Mouse (Mus musculus): ENCODE data around the gene Heatr6. TPM values are rescaled to one million over a fixed set of nuclear protein-coding genes. Genes with fewer than 3 reads are reported as not detected.
A peak's percentile ranks its signal among the peaks of the same experiment; 100 is the strongest.

Heatr6 gene
- polyA plus RNA-seq, 1 experiment from 2014 or later = 18.5 TPM

- Histone ChIP-seq H3K27me3 (ENCODE audit: control insufficient read depth, insufficient read depth, low read length) (no peaks in the 10 kb centered on the region), H3K4me2 (ENCODE audit: low read depth, low read length) (no peak overlapping the region), H3K27ac (ENCODE audit: low read length) (no peak overlapping the region), H3K36me3 (ENCODE audit: control insufficient read depth, insufficient read depth, low read length) (no peaks in the 10 kb centered on the region), H3K4me1 (ENCODE audit: control insufficient read depth, insufficient read depth, low read length) (no peaks in the 10 kb centered on the region), H3K9ac (ENCODE audit: low read length) (no peak overlapping the region), H3K9me3 (replicated peaks; ENCODE audit: control insufficient read depth, low read length) (no peaks in the 10 kb centered on the region), H3K4me3 (replicated peaks; ENCODE audit: low read length) (no peak overlapping the region)
- 73% methylated on average over 3 of the region's 3 CpGs for WGBS
- ATAC-seq (ENCODE audit: insufficient read depth, low FRiP score) = no peak
Observed at GRCm38 (mm10) chr11:83743525-83743924, 10.0 kb upstream of the Heatr6 start.

- H3K4me3 ChIP-seq (replicated peaks; ENCODE audit: low read length) = no peak overlapping the region
- no peak overlapping the region for H3K4me2 ChIP-seq (ENCODE audit: low read depth, low read length)
- H3K36me3 ChIP-seq (ENCODE audit: control insufficient read depth, insufficient read depth, low read length) = no peaks in the 10 kb centered on the region
- no peaks in the 10 kb centered on the region for H3K4me1 ChIP-seq (ENCODE audit: control insufficient read depth, insufficient read depth, low read length)
- no peak overlapping the region for H3K27ac ChIP-seq (ENCODE audit: low read length)
- no peaks in the 10 kb centered on the region for H3K27me3 ChIP-seq (ENCODE audit: control insufficient read depth, insufficient read depth, low read length)
- H3K9ac ChIP-seq (ENCODE audit: low read length) = no peak overlapping the region
- 53% methylated on average over 4 of the region's 4 CpGs for WGBS
- no peaks in the 10 kb centered on the region for H3K9me3 ChIP-seq (replicated peaks; ENCODE audit: control insufficient read depth, low read length)
- ATAC-seq (ENCODE audit: insufficient read depth, low FRiP score) = no peak
Observed at GRCm38 (mm10) chr11:83746152-83746551, 7.3 kb upstream of the Heatr6 start.

GRCm38 (mm10) chr11:83746681-83747080 is 6.8 kb upstream of the Heatr6 start, which contains the start of gene Wfdc21:
Gene Wfdc21, plus strand, starts transcription at chr11:83746940.
- WGBS = 72% methylated on average over 5 of the region's 5 CpGs

GRCm38 (mm10) chr11:83747376-83748265 is 5.9 kb upstream of the Heatr6 start:
- no peak overlapping the region for H3K9ac ChIP-seq (ENCODE audit: low read length)
- H3K27me3 ChIP-seq (ENCODE audit: control insufficient read depth, insufficient read depth, low read length) = 0 out of 2 replicates have a peak, but pooled peaks cover 5% of the 10 kb centered on the region
- H3K4me3 ChIP-seq (replicated peaks; ENCODE audit: low read length) = no peak overlapping the region
- H3K4me2 ChIP-seq (ENCODE audit: low read depth, low read length) = no peak overlapping the region
- 68% methylated on average over 6 of the region's 6 CpGs for WGBS
- no peaks in the 10 kb centered on the region for H3K9me3 ChIP-seq (replicated peaks; ENCODE audit: control insufficient read depth, low read length)
- ATAC-seq (ENCODE audit: insufficient read depth, low FRiP score) = no peak
- no peaks in the 10 kb centered on the region for H3K36me3 ChIP-seq (ENCODE audit: control insufficient read depth, insufficient read depth, low read length)
- no peaks in the 10 kb centered on the region for H3K4me1 ChIP-seq (ENCODE audit: control insufficient read depth, insufficient read depth, low read length)
- no peak overlapping the region for H3K27ac ChIP-seq (ENCODE audit: low read length)

More at GRCm38 (mm10) chr11:83746681-83747080, 6.8 kb upstream of the Heatr6 start, which contains the start of gene Wfdc21:
- H3K27me3 ChIP-seq (ENCODE audit: control insufficient read depth, insufficient read depth, low read length) = no peaks in the 10 kb centered on the region
- no peak for ATAC-seq (ENCODE audit: insufficient read depth, low FRiP score)
- no peak within 1 kb of the TSS for H3K9ac ChIP-seq (ENCODE audit: low read length)
- H3K36me3 ChIP-seq (ENCODE audit: control insufficient read depth, insufficient read depth, low read length) = no peaks in the 10 kb centered on the region
- H3K27ac ChIP-seq (ENCODE audit: low read length) = no peak within 1 kb of the TSS
- no peak within 1 kb of the TSS for H3K4me2 ChIP-seq (ENCODE audit: low read depth, low read length)
- no peaks in the 10 kb centered on the region for H3K4me1 ChIP-seq (ENCODE audit: control insufficient read depth, insufficient read depth, low read length)
- no peaks in the 10 kb centered on the region for H3K9me3 ChIP-seq (replicated peaks; ENCODE audit: control insufficient read depth, low read length)
- H3K4me3 ChIP-seq (replicated peaks; ENCODE audit: low read length) = no peak within 1 kb of the TSS

- peak overlapping the region; percentile 76 for H3K4me3 ChIP-seq (replicated peaks; ENCODE audit: low read length)
- WGBS = 4% methylated on average over 8 of the region's 8 CpGs
- H3K27me3 ChIP-seq (ENCODE audit: control insufficient read depth, insufficient read depth, low read length) = 0 out of 2 replicates have a peak, but pooled peaks cover 5% of the 10 kb centered on the region
- peak overlapping the region; percentile 87 for H3K9ac ChIP-seq (ENCODE audit: low read length)
- ATAC-seq (ENCODE audit: insufficient read depth, low FRiP score) = no peak
- H3K4me1 ChIP-seq (ENCODE audit: control insufficient read depth, insufficient read depth, low read length) = peaks cover 10% of the 10 kb centered on the region
- H3K27ac ChIP-seq (ENCODE audit: low read length) = peak overlapping the region; percentile 69
- H3K4me2 ChIP-seq (ENCODE audit: low read depth, low read length) = peak overlapping the region; percentile 66
- H3K9me3 ChIP-seq (replicated peaks; ENCODE audit: control insufficient read depth, low read length) = no peaks in the 10 kb centered on the region
- H3K36me3 ChIP-seq (ENCODE audit: control insufficient read depth, insufficient read depth, low read length) = peaks cover 15% of the 10 kb centered on the region
Observed at GRCm38 (mm10) chr11:83754227-83754626, 731 bp downstream of the Heatr6 start.

- H3K9me3 ChIP-seq (replicated peaks; ENCODE audit: control insufficient read depth, low read length) = no peaks in the 10 kb centered on the region
- no peak overlapping the region for H3K27ac ChIP-seq (ENCODE audit: low read length)
- no peaks in the 10 kb centered on the region for H3K27me3 ChIP-seq (ENCODE audit: control insufficient read depth, insufficient read depth, low read length)
- H3K36me3 ChIP-seq (ENCODE audit: control insufficient read depth, insufficient read depth, low read length) = peaks cover 39% of the 10 kb centered on the region
- no peak overlapping the region for H3K4me3 ChIP-seq (replicated peaks; ENCODE audit: low read length)
- WGBS = 91% methylated on average over 9 of the region's 9 CpGs
- no peak for ATAC-seq (ENCODE audit: insufficient read depth, low FRiP score)
- no peak overlapping the region for H3K4me2 ChIP-seq (ENCODE audit: low read depth, low read length)
- no peaks in the 10 kb centered on the region for H3K4me1 ChIP-seq (ENCODE audit: control insufficient read depth, insufficient read depth, low read length)
- no peak overlapping the region for H3K9ac ChIP-seq (ENCODE audit: low read length)
Observed at GRCm38 (mm10) chr11:83767306-83767705, 13.8 kb downstream of the Heatr6 start.

- Histone ChIP-seq H3K9ac (ENCODE audit: low read length) (no peak overlapping the region), H3K36me3 (ENCODE audit: control insufficient read depth, insufficient read depth, low read length) (peaks cover 26% of the 10 kb centered on the region), H3K9me3 (replicated peaks; ENCODE audit: control insufficient read depth, low read length) (no peaks in the 10 kb centered on the region), H3K27me3 (ENCODE audit: control insufficient read depth, insufficient read depth, low read length) (no peaks in the 10 kb centered on the region), H3K4me1 (ENCODE audit: control insufficient read depth, insufficient read depth, low read length) (no peaks in the 10 kb centered on the region), H3K4me3 (replicated peaks; ENCODE audit: low read length) (no peak overlapping the region), H3K27ac (ENCODE audit: low read length) (no peak overlapping the region), H3K4me2 (ENCODE audit: low read depth, low read length) (no peak overlapping the region)
- ATAC-seq (ENCODE audit: insufficient read depth, low FRiP score) = no peak
- 92% methylated on average over 4 of the region's 4 CpGs for WGBS
Observed at GRCm38 (mm10) chr11:83768976-83769375, 15.5 kb downstream of the Heatr6 start.

- Histone ChIP-seq H3K36me3 (ENCODE audit: control insufficient read depth, insufficient read depth, low read length) (peaks cover 32% of the 10 kb centered on the region), H3K4me2 (ENCODE audit: low read depth, low read length) (no peak overlapping the region), H3K4me1 (ENCODE audit: control insufficient read depth, insufficient read depth, low read length) (no peaks in the 10 kb centered on the region), H3K9ac (ENCODE audit: low read length) (no peak overlapping the region), H3K27ac (ENCODE audit: low read length) (no peak overlapping the region), H3K9me3 (replicated peaks; ENCODE audit: control insufficient read depth, low read length) (no peaks in the 10 kb centered on the region), H3K27me3 (ENCODE audit: control insufficient read depth, insufficient read depth, low read length) (no peaks in the 10 kb centered on the region), H3K4me3 (replicated peaks; ENCODE audit: low read length) (no peak overlapping the region)
- no peak for ATAC-seq (ENCODE audit: insufficient read depth, low FRiP score)
- WGBS = 93% methylated on average over 7 of the region's 7 CpGs
Observed at GRCm38 (mm10) chr11:83771014-83771413, 17.5 kb downstream of the Heatr6 start.

GRCm38 (mm10) chr11:83772341-83772740 is 18.8 kb downstream of the Heatr6 start:
- Histone ChIP-seq H3K27ac (ENCODE audit: low read length) (no peak overlapping the region), H3K9me3 (replicated peaks; ENCODE audit: control insufficient read depth, low read length) (no peaks in the 10 kb centered on the region), H3K4me3 (replicated peaks; ENCODE audit: low read length) (no peak overlapping the region), H3K9ac (ENCODE audit: low read length) (no peak overlapping the region), H3K4me1 (ENCODE audit: control insufficient read depth, insufficient read depth, low read length) (no peaks in the 10 kb centered on the region), H3K4me2 (ENCODE audit: low read depth, low read length) (no peak overlapping the region), H3K36me3 (ENCODE audit: control insufficient read depth, insufficient read depth, low read length) (peaks cover 39% of the 10 kb centered on the region), H3K27me3 (ENCODE audit: control insufficient read depth, insufficient read depth, low read length) (no peaks in the 10 kb centered on the region)
- no peak for ATAC-seq (ENCODE audit: insufficient read depth, low FRiP score)
- whole genome bisulfite sequencing = 97% methylated on average over 6 of the region's 6 CpGs

Measured in stomach, embryonic 16.5 days (tissue).